Mouse (Mus musculus) ZHBTc4 (cell line): ENCODE measurements around the gene Grip2.
A peak's percentile ranks its signal among the peaks of the same experiment; 100 is the strongest.

Experiments
- DNase-seq: peaks from one replicate; pipeline ENCODE4 v3.0.0-alpha.2; 2011; ENCODE audit warnings: low read depth, low spot score

Gene Grip2

DNA sequence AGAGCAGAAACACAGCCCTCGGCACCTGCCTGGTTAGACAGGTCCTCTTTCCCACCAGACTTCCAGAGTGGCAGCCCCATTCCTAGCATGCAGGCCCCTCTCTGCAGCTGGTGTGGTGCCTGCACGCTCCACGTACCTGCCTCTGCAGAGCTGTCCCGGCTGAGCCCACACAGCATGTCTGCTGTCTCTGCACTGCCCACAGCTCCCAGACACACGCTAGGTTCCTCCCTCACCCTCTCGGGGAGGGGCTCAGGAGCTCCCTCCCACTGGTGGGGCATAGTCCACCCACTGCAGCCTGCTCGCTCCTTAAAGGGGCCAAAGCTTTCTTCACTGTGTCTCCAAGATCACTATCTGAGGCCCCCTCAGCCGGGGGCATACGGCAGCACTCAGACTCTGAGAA is 31.0 kb downstream of the Grip2 start:
- DNase-seq, result no peak

DNA sequence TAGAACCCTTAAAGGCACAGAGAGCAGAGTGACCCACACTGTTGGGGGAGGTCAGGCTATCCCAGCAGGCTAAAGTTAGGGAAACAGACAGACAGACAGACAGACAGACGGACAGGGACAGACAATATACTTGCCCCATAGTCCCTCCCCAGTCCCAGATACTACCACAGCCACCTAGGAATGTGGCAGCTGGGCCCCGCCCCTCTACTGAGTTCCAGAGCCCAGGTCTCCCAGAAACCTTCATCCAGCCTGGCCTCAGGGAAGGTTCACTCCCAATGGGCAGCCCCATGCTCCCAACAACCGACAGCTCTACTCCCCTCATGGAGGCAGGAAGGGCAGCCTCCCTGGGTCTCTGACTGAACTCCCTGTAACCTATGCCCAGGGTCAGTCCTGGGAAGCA is 31.4 kb downstream of the Grip2 start:
- no peak for DNase-seq

DNA sequence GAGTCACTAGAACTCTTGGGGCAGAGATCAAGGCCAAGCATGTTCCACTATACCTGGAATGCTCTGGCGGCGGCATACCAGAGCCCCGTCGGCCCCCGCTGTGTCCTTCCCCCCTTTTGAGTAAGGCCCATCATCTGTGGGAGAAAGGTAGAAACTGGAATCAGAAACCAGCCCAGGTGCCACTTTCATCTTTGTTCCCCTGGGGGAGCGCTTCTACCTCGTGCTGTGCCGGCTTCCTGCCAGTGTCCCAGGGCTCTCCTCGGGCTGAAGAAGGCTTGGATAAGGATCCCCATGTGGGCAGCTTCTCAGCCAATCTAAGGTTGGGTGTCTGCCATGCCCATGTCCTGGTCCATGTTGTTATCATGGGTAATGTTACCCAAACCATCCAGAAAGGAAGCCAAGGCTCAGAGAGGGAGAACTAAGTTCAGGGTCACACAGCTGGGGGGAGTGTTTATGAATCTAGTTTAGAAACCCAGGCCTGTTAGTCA is 38.7 kb downstream of the Grip2 start:
- no peak for DNase-seq

DNA sequence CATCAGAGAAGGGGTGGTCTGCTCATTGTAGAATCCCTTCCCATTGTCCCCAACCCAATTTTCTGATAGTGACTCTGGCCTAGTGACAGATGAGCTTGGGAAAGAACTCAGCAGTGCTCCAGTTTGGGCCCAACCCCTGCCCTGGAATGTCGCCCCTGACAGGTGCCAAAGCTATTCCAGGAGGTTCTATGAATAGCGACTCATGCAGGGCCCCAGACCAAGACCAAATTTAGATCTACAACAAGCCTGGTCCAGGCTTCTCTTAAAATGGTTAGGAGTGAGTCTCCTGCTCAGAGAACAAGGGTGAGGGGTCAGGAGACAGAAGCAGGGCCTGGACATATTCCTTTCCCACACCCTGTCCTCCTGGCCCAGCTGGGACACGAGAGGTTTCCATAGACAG is 42.0 kb downstream of the Grip2 start:
- no peak for DNase-seq

DNA sequence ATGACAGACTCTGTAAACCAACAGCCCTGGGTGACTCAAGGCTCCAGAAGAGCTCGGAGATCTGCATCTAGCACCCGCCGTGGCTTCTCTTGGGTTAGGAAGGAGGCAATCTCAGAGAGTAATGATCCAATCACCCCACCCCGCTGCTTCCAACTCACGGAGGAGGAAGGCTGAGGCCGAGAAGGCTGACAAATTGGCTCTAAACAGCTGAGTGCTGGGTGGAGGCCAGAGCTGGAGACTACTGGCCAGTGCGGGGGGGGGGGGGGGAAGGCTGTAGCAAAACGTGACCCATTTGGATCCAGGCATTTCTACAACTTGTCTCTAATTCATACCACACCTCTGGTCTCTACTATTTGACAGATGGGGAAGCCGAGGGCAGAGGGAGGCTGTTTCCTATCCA is 47.8 kb downstream of the Grip2 start:
- DNase-seq, result no peak

DNA sequence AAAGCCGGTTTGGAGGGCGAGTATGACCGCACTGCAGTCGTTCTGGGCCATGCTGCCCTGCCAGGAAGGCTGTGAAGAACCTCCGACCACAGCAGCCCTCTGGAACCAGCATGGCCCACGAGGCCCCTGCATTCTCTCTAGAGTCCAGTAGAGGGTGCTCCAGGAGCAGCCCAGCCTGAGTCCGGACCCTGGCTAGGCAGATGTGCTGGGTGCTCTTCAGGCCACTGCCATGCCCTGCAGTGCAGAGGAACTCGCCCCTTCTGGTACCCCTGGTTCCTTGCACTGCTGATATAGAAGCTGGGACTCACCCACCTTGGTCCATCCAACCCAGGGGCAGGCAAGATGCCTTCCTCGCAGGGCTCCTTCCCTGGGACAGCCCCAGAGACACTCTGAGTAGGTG is 50.5 kb downstream of the Grip2 start:
- DNase-seq, result peak; percentile 82

DNA sequence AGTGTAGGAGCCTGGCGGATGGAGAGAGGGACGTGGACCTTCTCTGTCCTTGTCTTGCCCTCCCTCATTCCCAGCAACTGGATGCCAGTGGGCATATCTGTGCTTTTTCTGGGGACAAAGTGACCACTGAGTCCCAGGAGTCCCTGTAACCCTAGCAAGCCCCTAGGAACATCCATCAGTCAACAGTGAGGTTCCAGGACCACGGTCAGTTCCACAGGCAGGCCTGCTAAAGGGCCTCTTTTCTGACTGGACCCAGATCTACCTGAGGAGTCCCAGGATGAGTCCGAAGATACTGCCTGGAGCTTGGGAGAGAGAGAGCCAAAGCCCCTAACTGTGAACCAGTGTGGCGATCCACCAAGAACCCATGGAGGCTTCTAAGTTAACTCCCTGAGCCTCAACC is 53.1 kb downstream of the Grip2 start:
- DNase-seq, result no peak

DNA sequence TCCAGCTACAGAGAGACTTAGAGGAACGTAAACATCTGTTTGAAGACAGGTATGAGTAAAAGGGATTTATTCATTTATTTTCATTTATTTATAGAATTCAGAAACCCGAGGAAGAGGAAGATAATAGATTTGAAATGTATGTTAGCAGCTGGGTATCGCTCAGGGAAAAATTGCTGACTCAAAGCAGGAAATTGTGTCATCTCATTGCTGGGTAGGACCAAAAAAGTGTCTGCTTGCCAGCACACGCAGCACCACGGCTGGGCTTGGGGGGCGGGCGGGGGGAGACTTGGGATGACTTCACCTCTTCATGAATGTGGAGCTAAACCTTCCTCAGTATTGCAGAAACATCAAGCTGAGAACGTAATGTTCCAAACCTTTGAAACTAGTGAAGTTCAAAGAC is 59.5 kb downstream of the Grip2 start:
- DNase-seq, result no peak

DNA sequence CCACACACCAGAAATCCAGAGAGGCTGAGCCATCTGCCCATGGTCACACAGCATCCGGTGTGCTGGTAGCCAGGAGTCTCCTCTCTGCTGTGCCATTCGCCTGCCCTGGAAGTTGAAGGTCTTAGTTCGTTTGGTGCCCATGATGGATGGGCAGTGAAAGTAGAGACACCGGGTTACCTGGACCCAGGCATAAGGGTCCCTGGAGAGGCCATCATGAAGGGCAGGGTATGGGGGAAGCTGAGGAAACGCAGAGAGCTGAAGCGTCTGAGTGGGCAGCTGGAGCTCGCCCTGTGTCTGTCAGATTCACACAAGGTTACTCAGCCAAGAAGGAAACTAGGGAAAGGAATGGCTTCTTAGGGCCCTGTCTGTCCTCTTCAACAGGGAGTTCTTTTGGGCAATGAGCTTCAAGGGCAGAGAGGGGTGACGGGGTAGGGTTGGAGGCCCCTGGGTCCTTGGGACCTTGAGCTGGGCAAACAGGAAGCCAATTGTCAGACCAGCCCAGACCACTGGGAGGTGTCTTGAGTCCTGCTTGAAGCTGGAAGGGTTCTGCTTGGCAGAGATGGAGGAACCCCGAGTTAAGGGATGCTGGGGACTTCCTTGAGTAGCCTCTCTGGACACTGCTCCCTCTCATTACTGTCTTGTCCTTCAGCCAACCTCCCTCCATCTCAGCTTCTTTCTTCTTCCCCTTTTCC is 64.9 kb downstream of the Grip2 start:
- no peak for DNase-seq

DNA sequence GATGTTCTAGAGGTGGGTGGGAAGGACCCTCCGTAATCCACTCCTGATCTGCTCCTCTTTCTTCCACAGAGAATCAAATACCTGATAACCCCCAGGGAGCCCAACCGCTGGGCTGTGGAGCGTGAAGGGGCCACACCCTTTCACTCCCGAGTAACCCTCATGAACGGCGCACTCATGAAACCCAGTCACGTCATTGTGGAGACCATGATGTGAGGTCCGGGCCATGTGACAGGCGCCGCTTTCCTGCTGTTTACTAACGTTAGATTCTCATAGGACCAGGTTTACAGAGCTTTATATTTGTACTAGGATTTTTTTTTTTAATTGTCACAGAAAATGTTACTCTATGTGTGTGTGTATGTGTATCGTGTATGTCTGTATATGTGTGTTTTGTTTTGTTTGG is 72.2 kb downstream of the Grip2 start:
- peak; percentile 33 for DNase-seq

DNA sequence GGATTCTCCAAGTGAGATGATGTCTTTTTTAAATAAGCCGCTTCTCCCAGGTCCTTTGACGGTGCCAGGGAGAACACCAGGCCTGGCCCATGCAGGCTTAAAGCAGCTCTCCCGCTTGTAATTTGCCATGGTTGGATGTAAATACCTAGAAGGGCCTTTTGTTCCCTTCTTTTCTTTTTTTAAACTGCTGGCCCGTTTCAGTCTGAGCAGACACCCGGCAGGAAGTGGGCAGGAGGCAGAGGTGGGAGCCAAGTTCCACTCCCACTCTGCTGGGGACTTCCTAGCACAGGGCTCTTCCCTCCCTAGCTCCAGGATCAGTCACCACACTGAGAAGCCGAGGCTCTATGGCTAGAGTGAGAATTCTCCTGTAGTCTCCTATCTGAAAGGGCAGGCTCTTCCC is 73.0 kb downstream of the Grip2 start:
- no peak for DNase-seq

DNA sequence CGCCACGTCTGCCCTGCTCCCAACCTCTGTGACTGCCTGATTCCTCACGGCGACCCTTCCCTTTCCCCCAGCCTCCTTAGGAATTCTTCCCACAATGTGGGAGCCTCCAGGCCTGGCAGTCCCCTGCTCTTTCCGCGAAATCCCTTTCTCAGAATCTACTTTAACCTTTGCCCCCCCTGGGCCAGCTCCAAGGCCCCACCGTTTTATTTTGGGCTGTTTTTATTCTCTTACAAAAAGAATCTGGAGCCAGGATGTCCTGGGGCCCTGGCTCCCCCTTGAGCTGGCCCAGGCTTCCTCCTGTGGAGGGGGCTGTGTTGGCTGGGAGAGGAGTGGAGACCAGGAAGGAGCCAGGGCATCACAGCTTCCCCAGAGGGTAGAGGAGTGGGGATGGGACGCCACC is 74.2 kb downstream of the Grip2 start:
- DNase-seq, result no peak

DNA sequence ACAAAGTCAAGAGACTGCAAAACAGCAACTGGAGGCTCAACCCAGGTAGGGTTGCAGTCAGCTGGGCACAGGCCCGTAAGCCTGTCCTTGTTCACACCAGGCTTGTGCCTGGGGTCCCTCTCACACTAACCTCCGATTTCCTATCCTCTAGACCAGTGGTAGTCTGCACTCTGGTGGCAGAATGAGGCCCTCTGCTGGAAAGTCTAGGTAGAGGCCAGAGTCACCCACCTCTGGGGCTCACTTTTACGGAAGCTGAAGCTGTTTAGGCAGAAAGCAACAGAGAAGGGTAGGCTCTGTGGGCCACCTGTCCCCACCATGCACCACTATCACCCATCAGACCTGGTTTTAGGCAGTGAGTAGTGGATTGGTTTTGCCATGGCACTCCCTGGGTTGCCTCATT is 76.1 kb downstream of the Grip2 start:
- DNase-seq, result peak; percentile 59

DNA sequence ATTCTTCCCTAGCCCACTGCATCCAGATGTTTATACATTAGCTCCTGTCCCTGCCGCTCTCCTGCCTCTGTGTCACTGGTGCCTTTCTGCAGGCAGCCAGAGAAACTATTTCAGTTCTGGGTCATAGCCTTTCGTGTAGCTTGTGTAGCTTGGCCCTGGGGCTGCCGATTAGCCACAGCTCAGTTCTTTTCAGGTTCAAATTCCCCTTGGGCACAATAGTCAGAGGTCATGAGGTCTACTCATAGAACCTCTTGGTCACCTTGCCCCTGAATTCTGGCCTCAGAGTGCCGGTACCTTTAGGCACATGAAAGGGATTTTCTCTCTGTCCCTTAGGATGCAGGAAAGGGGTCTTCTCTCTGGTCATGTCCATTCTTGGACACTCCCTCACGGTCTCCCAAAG is 80.3 kb downstream of the Grip2 start:
- DNase-seq, result no peak

DNA sequence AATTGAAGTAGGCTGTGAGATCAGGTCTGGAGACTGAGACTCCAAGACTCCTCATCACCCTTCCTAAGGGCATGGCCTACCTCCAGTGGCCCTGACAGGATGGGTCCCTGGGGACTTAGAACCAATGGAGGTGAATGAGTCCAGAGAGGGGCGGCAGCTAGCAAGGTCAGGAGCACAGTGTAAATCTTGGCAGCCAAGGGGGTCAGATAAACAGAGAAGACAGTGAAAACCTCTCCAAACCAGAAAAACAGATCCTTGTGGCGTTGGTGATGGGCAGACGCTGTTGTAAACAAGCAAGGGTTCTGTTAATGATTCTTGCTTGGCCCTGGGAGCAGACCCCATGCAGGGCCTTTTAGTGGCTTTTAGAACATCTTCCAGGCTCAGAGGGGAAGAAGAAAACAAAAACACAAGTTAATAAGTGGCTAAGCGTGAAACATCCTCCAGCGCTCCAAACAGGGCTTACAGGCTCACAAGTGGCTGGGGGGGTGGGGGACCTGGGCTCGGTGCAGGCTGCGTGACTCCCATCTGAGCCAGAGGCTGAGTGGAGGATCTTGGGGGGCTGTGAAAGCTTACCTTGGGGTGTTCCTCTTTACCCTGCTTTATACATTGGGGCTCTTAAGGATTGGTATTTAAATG is 81.0 kb downstream of the Grip2 start:
- no peak for DNase-seq

DNA sequence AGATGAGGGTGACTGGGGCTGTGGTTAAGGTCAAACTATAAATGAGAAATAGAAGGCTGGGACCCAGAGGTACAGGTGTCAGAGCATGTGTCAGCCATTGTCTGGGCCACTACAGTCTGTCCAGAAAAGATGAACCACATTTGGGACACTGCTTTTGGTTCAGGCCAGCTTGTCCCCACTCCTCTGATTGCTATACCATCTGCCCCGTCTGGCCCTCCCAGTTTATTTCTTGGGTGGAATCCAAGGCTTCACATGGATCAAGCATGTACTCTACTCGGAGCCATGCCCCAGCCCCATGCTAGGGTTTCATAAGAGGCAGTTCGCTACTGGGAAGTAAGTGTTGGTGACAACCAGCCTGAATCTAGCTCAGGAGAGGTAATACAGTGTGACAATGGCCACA is 81.8 kb downstream of the Grip2 start:
- no peak for DNase-seq

DNA sequence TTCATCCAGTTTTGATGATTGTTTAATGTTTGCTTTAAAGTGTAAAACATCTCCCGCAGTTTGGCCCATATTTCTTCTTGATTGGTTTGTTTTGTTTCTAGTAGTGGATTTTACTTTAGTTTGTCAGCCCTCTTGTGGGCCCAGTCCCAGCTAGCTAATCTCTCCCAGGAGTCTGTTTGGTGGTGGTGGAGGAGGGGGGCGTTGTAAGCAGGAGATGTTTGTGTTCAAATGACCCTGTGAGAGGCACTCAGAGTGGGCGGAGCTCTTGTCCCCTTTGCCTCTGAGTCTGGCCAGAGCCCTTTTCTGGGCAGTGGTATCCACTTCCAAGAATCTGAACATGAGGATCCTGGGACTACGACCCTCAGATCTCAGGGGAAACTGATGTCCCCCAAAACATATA is 83.2 kb downstream of the Grip2 start:
- peak; percentile 35 for DNase-seq

DNA sequence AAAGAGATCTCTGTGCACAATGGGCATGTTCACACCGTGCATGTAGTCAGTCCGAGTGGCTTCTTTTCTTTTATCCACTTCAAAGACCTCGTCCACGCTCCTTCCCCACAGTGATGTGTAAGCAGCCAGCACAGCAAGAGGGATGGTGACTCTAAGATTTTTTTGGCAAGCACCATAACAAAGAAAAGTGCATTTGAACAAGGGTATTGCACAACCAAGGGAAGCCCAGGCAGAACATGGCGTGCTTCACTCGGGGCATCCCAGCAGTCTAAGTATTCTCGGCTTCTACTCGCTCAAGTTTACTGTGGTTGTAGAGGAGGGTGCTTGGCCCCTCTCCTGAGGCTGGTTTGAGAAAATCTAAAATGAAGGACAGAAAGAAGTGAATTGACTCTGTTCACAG is 84.1 kb downstream of the Grip2 start:
- DNase-seq, result no peak

DNA sequence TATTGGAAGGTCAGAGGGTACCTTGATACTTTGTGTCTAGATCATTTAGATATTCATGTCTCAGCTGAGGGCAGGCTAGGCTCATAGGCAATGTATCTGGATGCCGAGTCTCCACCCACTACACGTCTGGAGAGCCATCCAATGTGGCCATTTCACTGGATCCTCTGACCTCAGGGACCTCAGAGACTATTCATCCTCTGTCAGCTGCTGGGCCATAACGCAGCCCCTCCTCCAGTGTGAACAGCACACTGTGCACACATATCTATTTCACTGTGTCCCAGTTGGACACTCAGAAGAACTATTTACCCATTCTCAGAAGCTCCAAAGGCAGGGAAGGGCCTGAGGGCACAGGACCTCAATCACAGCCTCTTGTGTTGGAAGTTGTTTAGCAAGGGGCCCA is 84.6 kb downstream of the Grip2 start:
- DNase-seq, result no peak

DNA sequence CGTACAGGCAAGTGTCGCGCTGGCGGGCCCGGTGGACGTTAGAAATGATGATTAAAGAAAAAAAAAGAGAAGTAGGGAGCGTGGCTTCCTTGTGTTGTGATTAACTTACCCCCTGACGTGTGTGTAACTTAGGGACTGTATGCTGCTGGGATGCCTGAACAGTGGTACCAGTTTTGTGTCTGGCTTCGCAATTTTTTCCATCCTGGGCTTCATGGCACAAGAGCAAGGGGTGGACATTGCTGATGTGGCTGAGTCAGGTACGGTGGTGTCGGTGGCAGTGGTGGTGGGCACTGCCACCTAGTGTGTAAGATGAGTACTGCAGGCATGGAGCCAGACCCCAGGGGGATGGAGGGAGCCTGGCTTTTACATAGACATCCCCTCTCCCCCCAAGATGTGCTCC is 86.0 kb downstream of the Grip2 start:
- DNase-seq, result peak; percentile 78

DNA sequence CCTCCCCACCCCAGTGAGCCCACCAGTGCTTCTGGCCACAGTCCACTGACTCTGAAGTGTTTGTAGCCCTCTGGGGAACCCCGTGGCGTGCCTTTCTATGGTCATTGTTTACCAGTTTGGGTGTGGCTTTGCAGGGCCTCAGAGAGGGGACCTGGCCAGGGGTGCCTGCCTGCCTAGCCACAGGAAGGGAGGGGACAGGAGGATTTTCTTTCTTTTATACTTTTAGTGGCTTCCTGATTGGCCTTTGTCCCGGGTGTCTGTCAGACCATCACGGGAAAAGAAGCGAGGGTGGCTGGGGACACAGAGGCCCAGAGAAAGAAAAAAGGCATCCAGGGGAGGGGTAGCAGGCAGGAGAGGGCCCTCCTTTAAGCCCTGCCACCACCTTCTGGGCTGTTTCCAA is 89.0 kb downstream of the Grip2 start:
- no peak for DNase-seq

DNA sequence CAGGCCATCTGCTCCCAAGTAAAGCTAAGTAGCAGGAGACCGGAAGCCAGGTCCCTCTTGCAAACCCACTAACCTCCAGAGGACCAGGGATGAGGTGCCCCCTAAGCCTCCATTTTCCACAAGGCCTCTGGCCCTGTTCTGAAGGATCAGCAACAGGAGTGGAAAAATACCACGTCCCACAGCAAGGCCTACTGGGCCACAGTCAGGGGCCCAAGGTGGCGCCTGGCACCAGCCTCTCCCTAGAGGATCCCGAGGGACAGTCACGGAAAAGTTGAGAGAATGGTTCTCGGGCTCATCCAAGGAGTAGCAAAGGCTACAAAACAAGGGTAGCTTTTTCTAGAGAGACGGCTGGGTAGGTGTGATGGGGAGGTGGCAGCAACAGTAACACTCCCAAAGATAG is 89.6 kb downstream of the Grip2 start:
- DNase-seq, result no peak

DNA sequence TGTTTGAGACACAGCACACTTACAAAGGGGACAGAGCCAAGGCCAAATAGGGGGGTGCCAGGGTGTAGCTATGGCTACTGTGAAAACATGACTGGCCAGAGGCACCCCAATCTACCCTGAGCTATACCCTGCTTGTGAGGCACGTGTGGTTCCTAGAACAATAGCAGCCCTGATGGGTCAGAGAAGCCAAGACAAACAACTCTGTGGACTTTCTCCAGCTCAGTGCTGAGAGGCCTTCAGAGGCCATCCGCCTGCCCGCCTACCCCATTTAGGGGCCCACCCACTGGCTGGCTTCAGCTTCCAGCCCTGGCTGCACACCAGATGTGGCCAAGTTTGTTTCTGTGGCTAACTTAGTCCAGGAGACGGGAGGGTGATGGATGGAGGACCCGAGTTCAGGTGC is 90.6 kb downstream of the Grip2 start:
- no peak for DNase-seq

DNA sequence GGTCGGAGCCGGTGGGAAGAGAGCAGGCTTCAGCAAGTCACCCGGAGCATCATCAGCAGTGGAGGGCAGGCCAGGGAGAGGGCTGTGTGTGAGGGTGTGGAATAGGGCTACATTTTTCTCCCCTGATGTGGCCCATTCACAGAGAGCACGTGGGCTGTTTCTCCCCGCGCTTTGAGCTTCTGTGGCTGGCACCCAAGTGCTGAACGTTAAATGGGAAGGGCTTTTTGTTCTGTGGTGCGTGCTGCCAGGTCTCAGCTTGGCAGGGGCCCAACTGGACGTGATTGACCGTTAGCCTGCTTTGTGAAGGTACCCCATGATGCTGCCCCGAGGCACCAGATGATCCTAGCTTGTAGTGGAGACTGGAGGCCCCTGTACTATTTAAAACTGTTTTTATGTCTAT is 94.9 kb downstream of the Grip2 start:
- no peak for DNase-seq
